Mouse (Mus musculus): Measurements from ENCODE around the gene Dld. TPM values are rescaled to one million over a fixed set of nuclear protein-coding genes. Genes with fewer than 3 reads are reported as not detected.
A peak's percentile ranks its signal among the peaks of the same experiment; 100 is the strongest.

Gene Dld
- polyA plus RNA-seq, 1 experiment: 65.3 TPM

- Histone ChIP-seq H3K4me1 (ENCODE audit: control insufficient read depth, insufficient read depth, low read length) (no peaks in the 10 kb centered on the region), H3K4me3 (ENCODE audit: insufficient read depth, low read length) (no peak overlapping the region), H3K27ac (ENCODE audit: insufficient read depth, low read depth, low read length) (no peak overlapping the region)
- TF ChIP-seq POLR2A (IDR thresholded peaks at IDR 0.05; ENCODE audit: borderline replicate concordance, low read depth, low read length): no peak
- 0 out of 2 replicates have a peak, but pooled peaks have one; percentile 7 for TF ChIP-seq CTCF (IDR thresholded peaks at IDR 0.05; ENCODE audit: low read depth, low read length)
Observed at GRCm38 (mm10) chr12:31376326-31376950, 25.2 kb upstream of the Dld start.

GRCm38 (mm10) chr12:31375283-31375615, 24.0 kb upstream of the Dld start:
- no peak overlapping the region for H3K27ac ChIP-seq (ENCODE audit: insufficient read depth, low read depth, low read length)
- TF ChIP-seq POLR2A (IDR thresholded peaks at IDR 0.05; ENCODE audit: borderline replicate concordance, low read depth, low read length) (no peak), CTCF (IDR thresholded peaks at IDR 0.05; ENCODE audit: low read depth, low read length) (no peak)

GRCm38 (mm10) chr12:31374603-31375282, 23.5 kb upstream of the Dld start:
- no peak overlapping the region for H3K4me3 ChIP-seq (ENCODE audit: insufficient read depth, low read length)
- no peaks in the 10 kb centered on the region for H3K4me1 ChIP-seq (ENCODE audit: control insufficient read depth, insufficient read depth, low read length)
- TF ChIP-seq POLR2A (IDR thresholded peaks at IDR 0.05; ENCODE audit: borderline replicate concordance, low read depth, low read length) (no peak), CTCF (IDR thresholded peaks at IDR 0.05; ENCODE audit: low read depth, low read length) (peak; percentile 79)
- no peak overlapping the region for H3K27ac ChIP-seq (ENCODE audit: insufficient read depth, low read depth, low read length)

More at GRCm38 (mm10) chr12:31375283-31375615, 24.0 kb upstream of the Dld start:
- Histone ChIP-seq H3K4me3 (ENCODE audit: insufficient read depth, low read length) (no peak overlapping the region), H3K4me1 (ENCODE audit: control insufficient read depth, insufficient read depth, low read length) (no peaks in the 10 kb centered on the region)

GRCm38 (mm10) chr12:31369656-31370055, 18.4 kb upstream of the Dld start:
- no peak for TF ChIP-seq CTCF (IDR thresholded peaks at IDR 0.05; ENCODE audit: low read depth, low read length)
- TF ChIP-seq POLR2A (IDR thresholded peaks at IDR 0.05; ENCODE audit: borderline replicate concordance, low read depth, low read length): no peak
- no peak overlapping the region for H3K4me3 ChIP-seq (ENCODE audit: insufficient read depth, low read length)
- no peak overlapping the region for H3K27ac ChIP-seq (ENCODE audit: insufficient read depth, low read depth, low read length)
- H3K4me1 ChIP-seq (ENCODE audit: control insufficient read depth, insufficient read depth, low read length): no peaks in the 10 kb centered on the region

GRCm38 (mm10) chr12:31369118-31369517, 17.9 kb upstream of the Dld start:
- no peak for TF ChIP-seq POLR2A (IDR thresholded peaks at IDR 0.05; ENCODE audit: borderline replicate concordance, low read depth, low read length)
- no peak for TF ChIP-seq CTCF (IDR thresholded peaks at IDR 0.05; ENCODE audit: low read depth, low read length)
- Histone ChIP-seq H3K4me1 (ENCODE audit: control insufficient read depth, insufficient read depth, low read length) (no peaks in the 10 kb centered on the region), H3K4me3 (ENCODE audit: insufficient read depth, low read length) (no peak overlapping the region), H3K27ac (ENCODE audit: insufficient read depth, low read depth, low read length) (no peak overlapping the region)

- H3K4me3 ChIP-seq (ENCODE audit: insufficient read depth, low read length): no peak overlapping the region
- TF ChIP-seq CTCF (IDR thresholded peaks at IDR 0.05; ENCODE audit: low read depth, low read length): no peak
- no peaks in the 10 kb centered on the region for H3K4me1 ChIP-seq (ENCODE audit: control insufficient read depth, insufficient read depth, low read length)
- no peak overlapping the region for H3K27ac ChIP-seq (ENCODE audit: insufficient read depth, low read depth, low read length)
Observed at GRCm38 (mm10) chr12:31367721-31368120, 16.5 kb upstream of the Dld start.

- TF ChIP-seq CTCF (IDR thresholded peaks at IDR 0.05; ENCODE audit: low read depth, low read length) (no peak), POLR2A (IDR thresholded peaks at IDR 0.05; ENCODE audit: borderline replicate concordance, low read depth, low read length) (no peak)
- H3K4me3 ChIP-seq (ENCODE audit: insufficient read depth, low read length): no peak overlapping the region
Observed at GRCm38 (mm10) chr12:31366428-31366827, 15.2 kb upstream of the Dld start.

GRCm38 (mm10) chr12:31350191-31350943, 886 bp downstream of the Dld start:
- Histone ChIP-seq H3K4me1 (ENCODE audit: control insufficient read depth, insufficient read depth, low read length) (peaks cover 3% of the 10 kb centered on the region), H3K4me3 (ENCODE audit: insufficient read depth, low read length) (peak overlapping the region; percentile 84), H3K27ac (ENCODE audit: insufficient read depth, low read depth, low read length) (peak overlapping the region; percentile 52; the same call in 1 of the 2 replicates)
- TF ChIP-seq POLR2A (IDR thresholded peaks at IDR 0.05; ENCODE audit: borderline replicate concordance, low read depth, low read length) (no peak), CTCF (IDR thresholded peaks at IDR 0.05; ENCODE audit: low read depth, low read length) (no peak)

More at GRCm38 (mm10) chr12:31366428-31366827, 15.2 kb upstream of the Dld start:
- H3K27ac ChIP-seq (ENCODE audit: insufficient read depth, low read depth, low read length): no peak overlapping the region
- no peaks in the 10 kb centered on the region for H3K4me1 ChIP-seq (ENCODE audit: control insufficient read depth, insufficient read depth, low read length)

- no peak overlapping the region for H3K4me3 ChIP-seq (ENCODE audit: insufficient read depth, low read length)
- no peak overlapping the region for H3K27ac ChIP-seq (ENCODE audit: insufficient read depth, low read depth, low read length)
- no peak for TF ChIP-seq CTCF (IDR thresholded peaks at IDR 0.05; ENCODE audit: low read depth, low read length)
- TF ChIP-seq POLR2A (IDR thresholded peaks at IDR 0.05; ENCODE audit: borderline replicate concordance, low read depth, low read length): no peak
- no peaks in the 10 kb centered on the region for H3K4me1 ChIP-seq (ENCODE audit: control insufficient read depth, insufficient read depth, low read length)
Observed at GRCm38 (mm10) chr12:31333261-31333660, 18.0 kb downstream of the Dld start.

GRCm38 (mm10) chr12:31327139-31327538, 24.1 kb downstream of the Dld start:
- no peaks in the 10 kb centered on the region for H3K4me1 ChIP-seq (ENCODE audit: control insufficient read depth, insufficient read depth, low read length)
- no peak for TF ChIP-seq POLR2A (IDR thresholded peaks at IDR 0.05; ENCODE audit: borderline replicate concordance, low read depth, low read length)
- no peak for TF ChIP-seq CTCF (IDR thresholded peaks at IDR 0.05; ENCODE audit: low read depth, low read length)

More at GRCm38 (mm10) chr12:31327139-31327538, 24.1 kb downstream of the Dld start:
- Histone ChIP-seq H3K4me3 (ENCODE audit: insufficient read depth, low read length) (no peak overlapping the region), H3K27ac (ENCODE audit: insufficient read depth, low read depth, low read length) (no peak overlapping the region)

All from bone marrow macrophage, adult 2 months (primary cell).